Mouse (Mus musculus) thymus, postnatal 0 days (tissue): ENCODE data around the gene Pou6f1. TPM values are rescaled to one million over a fixed set of nuclear protein-coding genes. Genes with fewer than 3 reads are reported as not detected.
A peak's percentile ranks its signal among the peaks of the same experiment; 100 is the strongest.
"Not testable (repeated sequence)": the region's sequence is repeated elsewhere in the genome, so short reads cannot be mapped to it uniquely, and the experiment has no call there.

ENCODE experiments used
- DNase-seq: peaks from one replicate; pipeline ENCODE4 v3.0.0-alpha.2; 2015; ENCODE audit warnings: low spot score
- polyA plus RNA-seq: library from polyadenylated mRNA; unstranded; fragments of >200 nt; fragmentation: Nextera tagmentation; extraction: Ambion mirVana; gene quantifications from 2 replicates; pipeline ENCODE4 v1.2.1, GENCODE M21; 2015

Pou6f1 gene
- polyA plus RNA-seq, 1 experiment from 2014 or later: 21.6 TPM

DNA sequence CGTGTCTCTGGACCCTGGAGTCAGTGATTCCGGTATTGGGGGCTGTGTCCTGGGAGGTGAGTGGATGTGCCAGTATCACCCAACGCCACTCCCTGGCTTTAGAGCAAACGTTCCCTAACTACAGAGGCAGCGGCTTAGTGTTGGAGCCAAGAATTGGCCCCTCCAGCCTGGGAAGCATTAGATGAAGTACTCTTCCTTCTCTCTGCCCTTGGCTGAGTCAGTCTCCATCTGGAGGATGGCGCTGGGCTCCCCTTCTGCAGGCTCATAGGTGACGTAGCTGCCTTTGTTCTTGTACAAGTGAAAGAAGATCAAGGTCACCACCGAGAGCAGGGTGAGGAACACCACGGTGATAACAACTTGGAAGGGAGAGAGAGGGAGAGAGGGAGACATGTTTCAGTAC, 21.9 kb upstream of the Pou6f1 start:
- DNase-seq: not testable (repeated sequence)

GRCm38 (mm10) chr15:100619200-100619599, 19.4 kb upstream of the Pou6f1 start:
- DNase-seq: no peak

- DNase-seq: no peak
Measured at GRCm38 (mm10) chr15:100616221-100616620, 16.4 kb upstream of the Pou6f1 start.

GRCm38 (mm10) chr15:100615825-100616220, 16.0 kb upstream of the Pou6f1 start:
- DNase-seq: peak; percentile 92

DNA sequence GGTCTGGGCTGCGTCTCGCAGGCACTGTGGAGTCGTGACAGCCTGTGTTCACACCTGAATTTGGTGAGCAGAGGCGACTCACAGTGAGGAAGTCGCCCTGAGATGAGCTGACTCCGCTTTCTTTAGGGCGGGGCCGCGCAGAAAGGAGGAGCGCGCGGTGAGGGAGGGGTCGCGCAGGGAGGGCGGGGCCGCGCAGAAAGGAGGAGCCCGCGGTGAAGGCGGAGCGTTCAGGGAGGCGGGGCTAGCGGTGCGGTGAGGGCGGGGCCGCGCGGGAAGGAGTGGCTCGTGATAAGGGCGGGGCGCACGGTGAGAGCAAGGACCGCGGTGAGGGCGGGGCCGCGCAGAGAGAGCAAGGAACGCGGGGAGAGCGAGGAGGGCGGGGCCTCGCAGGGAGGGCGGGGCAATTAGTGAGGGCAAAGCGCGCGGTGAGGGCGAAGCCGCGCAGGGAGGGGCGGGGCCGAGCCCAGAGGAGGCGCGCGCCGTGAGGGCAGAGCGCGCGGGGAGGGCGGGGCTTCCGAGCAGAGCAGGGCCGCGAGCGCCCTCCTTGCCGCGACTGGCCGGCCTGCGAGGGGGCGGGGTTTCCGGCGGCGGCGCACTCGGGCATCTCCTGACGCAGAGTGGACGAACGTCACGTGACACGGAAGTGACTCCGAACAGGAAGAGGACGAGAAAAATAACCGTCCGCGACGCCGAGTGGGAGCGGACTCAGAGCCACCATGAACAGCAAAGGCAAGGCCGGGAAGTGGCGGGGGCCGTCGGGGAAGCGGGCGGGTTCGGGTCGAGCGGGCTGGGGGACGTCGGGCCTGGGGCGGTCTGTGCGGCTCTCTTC, 15.4 kb upstream of the Pou6f1 start, which contains the start of gene Dazap2:
Gene Dazap2 (plus strand): TSS at position 354 of the 829 bp plus-strand sequence.
- DNase-seq: peak; percentile 99

DNA sequence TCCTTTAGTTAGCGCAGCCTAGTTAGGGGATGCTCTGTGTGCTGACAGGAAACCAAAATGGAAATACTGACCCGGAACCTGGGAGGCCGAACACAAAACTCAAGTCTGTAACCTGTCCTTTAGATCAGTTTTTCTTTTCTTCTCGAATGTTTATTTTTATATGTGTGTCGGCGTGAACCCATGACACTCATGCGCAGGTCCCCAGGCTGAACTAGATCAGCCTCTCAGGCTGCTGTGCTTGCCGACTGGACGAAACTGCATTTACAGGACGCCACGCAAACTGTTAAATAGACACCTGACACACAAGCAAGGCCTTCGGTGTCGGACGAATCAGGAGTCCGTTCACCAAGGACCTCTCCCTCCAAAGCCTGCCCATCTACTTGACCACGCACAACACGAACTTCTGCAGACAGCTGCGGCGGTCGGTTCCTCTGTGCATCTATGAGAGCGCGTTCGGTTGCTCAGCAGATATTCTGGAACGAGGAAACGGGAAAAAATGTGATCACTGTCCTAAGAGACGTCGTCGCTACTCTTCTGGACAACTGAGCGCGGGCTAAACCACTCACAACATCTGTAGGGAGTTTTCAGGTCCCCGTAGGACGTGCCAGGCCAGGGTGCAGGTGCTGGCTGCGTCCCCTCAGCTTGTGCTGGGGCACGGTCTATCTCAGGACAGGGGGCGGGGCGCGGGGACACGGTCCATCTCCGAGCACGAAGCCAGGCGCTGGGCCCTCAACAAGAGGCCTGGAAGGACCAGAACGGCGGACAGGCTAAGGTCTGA, 14.6 kb upstream of the Pou6f1 start:
- peak; percentile 13 for DNase-seq

DNA sequence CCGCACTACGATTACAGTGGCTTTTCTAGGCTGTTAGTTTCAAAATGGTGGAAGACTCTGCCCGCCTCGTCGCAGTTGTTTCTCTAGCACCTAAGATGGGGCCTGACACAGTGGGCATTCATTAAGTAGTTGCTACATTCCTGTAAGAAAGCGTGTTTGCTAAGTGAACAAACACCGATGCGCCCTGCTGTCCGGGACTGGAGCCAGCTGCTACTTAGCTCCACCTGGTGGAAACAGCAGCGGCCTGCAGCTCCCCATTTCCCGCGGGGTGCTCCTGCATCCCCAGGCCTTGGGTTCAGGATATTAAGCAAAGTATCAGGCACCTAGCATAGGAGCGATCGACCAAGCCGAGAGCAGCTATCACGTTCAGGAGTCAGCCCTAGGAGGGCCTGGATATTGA, 13.8 kb upstream of the Pou6f1 start:
- DNase-seq: peak; percentile 77

DNA sequence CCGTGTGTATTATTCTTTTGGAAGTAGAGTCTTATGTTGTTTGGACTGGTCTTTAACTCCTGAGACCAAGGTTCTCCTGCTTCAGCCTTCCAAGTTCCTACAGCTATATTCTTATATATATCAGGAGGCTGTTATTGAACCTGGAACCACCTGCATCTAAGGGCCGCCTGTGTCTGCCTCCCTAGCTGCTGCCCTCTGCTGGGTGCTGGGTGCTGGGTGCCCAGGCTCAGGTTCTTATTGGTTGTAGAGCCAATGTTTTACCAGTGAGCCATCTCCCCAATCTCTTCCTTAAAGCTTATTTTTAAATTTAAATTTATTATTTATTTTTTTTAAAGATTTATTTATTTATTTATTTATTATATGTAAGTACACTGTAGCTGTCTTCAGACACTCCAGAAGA, 12.6 kb upstream of the Pou6f1 start:
- DNase-seq: peak; percentile 59

- DNase-seq: no peak
Measured at GRCm38 (mm10) chr15:100611951-100612350, 12.2 kb upstream of the Pou6f1 start.

GRCm38 (mm10) chr15:100606677-100607076, 6.9 kb upstream of the Pou6f1 start:
- DNase-seq: not testable (repeated sequence)

- DNase-seq: no peak
Measured at GRCm38 (mm10) chr15:100601669-100602068, 1.9 kb upstream of the Pou6f1 start.

DNA sequence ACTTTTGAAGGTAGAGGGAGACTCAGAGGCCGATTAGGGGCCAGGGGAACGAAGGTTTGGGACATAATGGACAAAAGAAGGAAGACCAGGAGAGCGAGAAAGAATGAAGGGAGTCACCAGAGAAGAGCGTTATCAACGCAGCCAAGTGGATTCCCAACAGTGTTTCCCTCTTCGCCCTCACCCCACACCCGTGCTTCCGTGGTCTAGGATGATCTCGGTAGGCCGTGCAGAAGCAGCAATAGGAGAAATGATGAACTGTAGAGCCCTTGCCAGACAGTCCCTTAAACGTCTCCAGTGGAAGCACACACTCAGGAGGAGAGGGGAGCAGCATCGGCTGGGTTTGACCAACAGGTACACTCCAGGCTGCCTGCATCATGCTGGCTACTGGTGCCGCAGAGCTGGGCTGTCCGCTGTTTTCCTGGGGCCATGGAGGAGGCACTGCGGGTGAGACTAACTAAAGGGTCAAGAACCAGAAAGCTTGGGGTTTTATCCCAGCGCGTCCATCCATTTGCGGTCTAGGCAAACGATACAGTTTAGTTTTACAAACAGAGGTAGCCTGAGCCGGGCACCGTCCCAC, 1.0 kb upstream of the Pou6f1 start:
- no peak for DNase-seq

DNA sequence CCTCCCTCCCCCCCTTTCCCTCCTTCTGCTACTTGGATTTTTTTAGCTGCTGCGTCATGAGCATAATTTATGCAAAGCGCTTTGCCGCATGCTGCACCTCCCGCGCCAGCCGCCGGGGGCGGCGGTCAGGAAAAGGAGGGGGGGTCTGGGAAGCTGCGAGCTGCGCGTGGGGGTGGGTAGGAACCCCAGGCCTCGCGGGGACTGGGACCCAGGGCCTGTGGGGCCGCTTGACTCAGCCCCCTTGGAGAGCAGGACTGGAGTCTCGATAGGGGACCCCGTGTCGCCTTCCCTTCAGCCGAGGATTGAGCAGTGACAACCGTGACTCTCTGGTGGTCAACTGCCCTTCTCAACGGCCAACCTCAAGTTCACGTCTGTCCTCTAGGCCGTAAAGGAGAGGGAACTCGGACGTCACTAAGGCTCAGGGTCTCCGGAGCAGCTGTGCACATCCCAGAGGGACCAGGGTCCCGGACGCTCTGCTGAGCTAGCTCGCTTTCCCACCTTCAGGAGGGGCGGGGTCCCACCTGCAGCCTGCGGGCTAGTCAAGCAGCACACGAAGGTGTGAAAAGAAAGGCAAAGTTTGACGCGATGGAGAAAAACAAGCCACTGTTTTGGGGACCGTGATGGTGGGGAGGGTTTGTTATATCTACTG, 387 bp upstream of the Pou6f1 start:
- DNase-seq: peak; percentile 90

GRCm38 (mm10) chr15:100598883-100599275, 905 bp downstream of the Pou6f1 start:
- DNase-seq: peak; percentile 78

- peak; percentile 87 for DNase-seq
Measured at GRCm38 (mm10) chr15:100598287-100598882, 1.4 kb downstream of the Pou6f1 start.

- DNase-seq: no peak
Measured at GRCm38 (mm10) chr15:100592817-100593216, 7.0 kb downstream of the Pou6f1 start.

DNA sequence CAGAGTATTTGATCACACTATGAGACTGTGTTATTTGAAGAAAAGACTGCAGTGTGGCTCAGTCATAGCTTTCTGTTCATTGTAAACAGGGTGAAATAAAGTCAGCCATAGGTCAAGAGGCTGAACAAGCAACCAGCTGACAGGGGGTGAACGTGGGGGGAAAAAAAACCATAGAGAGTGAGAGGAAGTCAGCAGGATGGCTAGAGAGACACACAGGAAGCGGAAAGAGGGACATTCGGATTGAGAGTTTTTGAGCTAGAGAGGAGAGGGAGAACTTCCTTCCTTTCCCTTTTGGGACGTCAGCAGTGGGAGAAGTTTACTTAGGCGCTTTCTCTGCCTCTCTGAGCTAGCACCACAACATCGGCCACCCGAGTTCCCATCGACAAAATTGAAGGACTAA, 9.3 kb downstream of the Pou6f1 start:
- no peak for DNase-seq

DNA sequence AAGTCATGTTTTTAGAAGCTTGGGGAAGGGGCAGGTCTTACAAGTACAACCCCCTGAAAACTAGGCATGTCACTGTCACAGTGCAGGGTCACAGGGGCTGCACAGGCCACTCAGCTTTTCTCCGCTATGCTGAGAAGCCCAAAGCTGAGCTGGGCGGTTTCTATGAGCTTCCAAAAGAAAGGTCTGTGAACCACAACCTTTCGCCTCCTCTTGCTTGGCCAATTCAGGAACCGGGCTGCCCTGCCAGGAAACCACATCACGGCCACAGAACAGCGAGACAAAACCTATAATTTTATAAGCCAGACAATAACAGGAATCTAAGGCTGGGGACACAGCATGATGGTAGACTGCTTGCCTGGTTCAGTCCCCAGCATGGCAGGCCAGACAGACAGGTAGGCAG, 11.5 kb downstream of the Pou6f1 start:
- DNase-seq: no peak

DNA sequence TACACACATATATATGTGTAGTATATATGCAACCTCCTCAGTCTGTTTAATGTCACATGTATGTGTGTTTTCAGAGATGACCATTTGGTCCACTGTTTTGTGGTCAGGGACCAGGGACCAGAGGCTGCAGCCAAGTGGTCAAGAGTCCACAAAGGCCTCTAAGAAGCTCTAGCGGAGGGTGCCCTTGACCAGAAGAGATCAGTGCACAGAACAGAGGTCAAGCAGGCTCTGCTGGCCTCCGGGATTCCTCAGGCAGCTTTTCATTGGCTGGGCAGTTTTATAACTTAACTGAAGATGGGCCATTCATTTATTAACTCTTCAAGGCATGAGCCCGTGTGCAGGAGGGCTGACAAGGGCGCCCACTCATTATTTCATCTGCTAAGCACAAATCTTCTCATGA, 12.6 kb downstream of the Pou6f1 start:
- DNase-seq: no peak

DNA sequence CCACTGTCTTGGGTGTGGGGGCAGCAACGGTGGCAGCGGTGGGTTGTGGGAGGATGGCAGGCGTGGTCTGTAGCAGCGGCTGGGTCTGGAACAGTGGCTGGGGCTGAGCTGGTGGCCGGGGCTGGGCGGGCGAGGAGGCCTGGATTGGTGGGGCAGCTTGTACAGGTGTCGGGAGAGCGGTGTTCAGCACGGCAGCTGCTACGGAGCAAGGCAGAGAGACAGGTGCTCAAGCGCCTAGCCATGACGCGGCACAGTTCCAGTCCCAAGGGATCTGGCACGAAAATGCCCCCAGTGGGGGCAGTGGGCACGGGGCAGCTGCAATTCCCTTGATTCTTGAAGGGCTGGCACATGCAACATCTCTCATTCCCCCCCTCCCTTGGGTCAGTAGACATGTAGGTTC, 13.9 kb downstream of the Pou6f1 start:
- no peak for DNase-seq

GRCm38 (mm10) chr15:100580108-100580507, 19.7 kb downstream of the Pou6f1 start:
- DNase-seq: no peak
